Mouse (Mus musculus) embryonic facial prominence, embryonic 14.5 days (tissue): ENCODE data around the gene Spin4. TPM values are rescaled to one million over a fixed set of nuclear protein-coding genes. Genes with fewer than 3 reads are reported as not detected.

Experiments
- polyA plus RNA-seq: library from polyadenylated mRNA; unstranded; fragments of >200 nt; fragmentation: Nextera tagmentation; extraction: Ambion mirVana; gene quantifications from 2 replicates; pipeline ENCODE4 v1.2.1, GENCODE M21; 2014

Spin4 gene
- polyA plus RNA-seq, 1 experiment from 2014 or later: 12.9 TPM

Other genes starting within 250 kb of the Spin4 start
- gene Arhgef9, start 170.2 kb upstream of the Spin4 start, polyA plus RNA-seq: 14.4 and 15.7 TPM in 2 replicates